Mouse (Mus musculus) thymus, adult 2 months (tissue): ENCODE results near the gene Pcsk4.

Experiments used
- CTCF ChIP-seq: fragments of 200-500 bp; IDR thresholded peaks from 2 replicates; pipeline ENCODE4 v1.5.1; 2012; ENCODE audit warnings: mild to moderate bottlenecking, control low read depth, low read length, moderate library complexity, borderline replicate concordance; ENCODE audit not compliant: control insufficient read depth, poor library complexity, insufficient read depth; ENCODE audit errors: extremely low read depth
- POLR2A ChIP-seq: fragments of 200-500 bp; IDR thresholded peaks from 2 replicates; pipeline ENCODE4 v1.6.1; 2012; ENCODE audit warnings: mild to moderate bottlenecking, low read length, control low read depth, moderate library complexity; ENCODE audit not compliant: control insufficient read depth, poor library complexity, insufficient read depth; ENCODE audit errors: extremely low read depth

- TF ChIP-seq CTCF (no peak), POLR2A (no peak)
These were observed 7.0 kb upstream of the Pcsk4 start for GRCm38 (mm10) chr10:80336263-80336662.
